Mouse (Mus musculus): ENCODE results near the gene Rap1gds1. TPM values are rescaled to one million over a fixed set of nuclear protein-coding genes. Genes with fewer than 3 reads are reported as not detected.
A peak's percentile ranks its signal among the peaks of the same experiment; 100 is the strongest.

Gene Rap1gds1
- total RNA-seq, 2 experiments from 2014 or later, result 37.5 to 43.0 TPM

DNA sequence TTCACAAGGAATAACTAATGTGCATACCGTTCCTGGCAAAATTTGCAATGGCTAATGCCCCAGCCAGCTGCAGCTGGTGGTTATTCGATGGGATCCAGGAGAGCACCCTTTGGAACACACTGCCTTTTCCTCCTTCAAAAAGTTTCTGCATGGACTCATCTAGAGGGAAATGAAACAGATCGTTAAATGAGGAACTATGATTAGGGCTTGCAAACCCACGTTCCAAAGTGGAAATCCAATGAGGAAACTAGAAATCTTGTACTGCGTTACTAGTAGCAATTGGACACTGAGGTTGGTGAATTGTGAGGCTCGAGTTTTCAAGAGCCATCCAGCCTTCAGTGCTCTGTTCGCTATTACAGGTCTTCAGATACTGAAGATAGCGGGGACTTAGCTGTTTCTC is 116.5 kb downstream of the Rap1gds1 start:
- no peak for DNase-seq

DNA sequence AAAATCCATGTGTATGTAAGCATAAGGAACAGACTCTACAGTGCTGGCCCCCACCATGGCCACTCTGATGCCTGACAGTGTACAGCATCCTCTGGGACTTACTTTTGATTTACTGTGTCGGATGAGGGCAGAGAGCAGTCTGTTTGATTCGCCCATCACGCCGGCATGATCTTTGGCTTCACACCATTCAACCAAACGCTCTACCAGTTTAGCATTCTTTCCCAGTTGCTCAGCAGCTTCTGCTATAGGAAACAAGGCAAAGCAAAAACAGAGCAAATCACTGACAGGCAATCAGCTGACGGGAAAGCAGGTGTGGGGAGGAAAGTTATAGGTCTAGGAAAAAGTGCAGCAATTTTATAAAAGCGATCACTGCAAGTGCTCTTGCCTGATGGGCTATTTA is 119.8 kb downstream of the Rap1gds1 start:
- DNase-seq, result no peak
- intact Hi-C loops (cut with DNase I), result no loop called here

More for the DNA sequence above, 116.5 kb downstream of the Rap1gds1 start:
- intact Hi-C loops (cut with DNase I), result no loop called here

DNA sequence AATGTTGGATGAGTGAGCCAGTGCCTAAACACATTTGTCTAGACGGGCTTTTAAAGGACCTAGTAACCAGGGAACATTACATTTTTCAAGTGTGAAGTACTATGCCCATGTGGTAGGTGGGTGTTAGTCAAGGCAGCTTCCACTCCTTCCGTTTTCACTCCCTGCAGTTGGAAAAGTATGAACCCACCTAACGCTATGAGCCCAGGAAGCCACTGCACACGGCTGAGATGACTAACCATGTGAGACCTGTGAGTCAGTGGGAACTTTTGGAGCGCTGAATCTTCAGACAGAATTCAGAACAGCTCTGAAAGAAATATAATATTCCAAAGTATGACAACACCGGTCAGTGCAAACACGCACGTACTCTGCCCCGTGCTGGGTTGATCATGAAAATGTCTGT is 125.9 kb downstream of the Rap1gds1 start:
- no peak for DNase-seq
- intact Hi-C loops (cut with DNase I), result no loop called here

DNA sequence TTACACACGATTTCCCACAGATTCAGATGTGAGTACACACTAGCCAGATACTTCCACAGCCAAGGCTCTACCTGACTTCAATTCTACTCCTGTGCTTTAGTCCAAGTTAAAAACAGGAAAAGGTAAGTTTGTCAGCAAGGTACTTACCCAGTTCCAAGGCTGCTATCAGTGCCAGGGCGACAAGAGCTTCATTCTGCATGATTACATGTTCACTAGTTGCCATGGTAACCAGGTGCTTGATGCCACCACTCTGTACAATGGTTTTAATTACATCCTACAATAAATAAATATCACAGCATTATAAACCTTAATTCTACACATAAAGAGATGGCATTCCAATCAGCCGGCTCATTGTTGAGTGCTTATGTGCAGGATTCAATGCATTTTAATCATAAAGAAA is 129.5 kb downstream of the Rap1gds1 start:
- DNase-seq, result no peak
- intact Hi-C loops (cut with DNase I), result no loop called here

GRCm38 (mm10) chr3:138941604-138942003 is 133.4 kb downstream of the Rap1gds1 start:
- intact Hi-C loops (cut with DNase I), result loop anchor here (5.0 kb wide), 1 partner anchor 649 kb away; no protein-coding TSS in a partner anchor
- no peak for DNase-seq

- DNase-seq, result no peak
- intact Hi-C loops (cut with DNase I), result no loop called here
These were observed 137.8 kb downstream of the Rap1gds1 start for GRCm38 (mm10) chr3:138937241-138937640.

DNA sequence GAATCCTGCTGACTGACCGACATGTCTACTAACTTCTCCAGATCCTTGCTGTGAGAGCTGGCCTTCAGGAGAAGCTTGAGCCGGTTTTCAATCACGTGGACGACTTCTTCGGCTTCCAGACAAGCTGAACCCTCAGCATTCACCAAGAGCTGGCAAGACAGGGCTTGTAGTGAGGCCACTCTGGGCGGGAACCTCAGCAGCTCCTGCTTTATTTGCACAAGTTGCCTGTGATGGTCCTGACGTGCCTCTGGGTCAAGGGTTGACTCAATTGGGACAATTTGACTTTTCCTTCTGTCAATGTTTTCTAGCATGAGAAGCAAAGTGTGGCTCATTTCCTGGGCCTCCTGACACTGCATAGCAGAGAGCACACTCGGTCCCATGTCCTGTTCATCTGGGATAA is 138.2 kb downstream of the Rap1gds1 start:
- intact Hi-C loops (cut with DNase I), result no loop called here
- DNase-seq, result no peak

DNA sequence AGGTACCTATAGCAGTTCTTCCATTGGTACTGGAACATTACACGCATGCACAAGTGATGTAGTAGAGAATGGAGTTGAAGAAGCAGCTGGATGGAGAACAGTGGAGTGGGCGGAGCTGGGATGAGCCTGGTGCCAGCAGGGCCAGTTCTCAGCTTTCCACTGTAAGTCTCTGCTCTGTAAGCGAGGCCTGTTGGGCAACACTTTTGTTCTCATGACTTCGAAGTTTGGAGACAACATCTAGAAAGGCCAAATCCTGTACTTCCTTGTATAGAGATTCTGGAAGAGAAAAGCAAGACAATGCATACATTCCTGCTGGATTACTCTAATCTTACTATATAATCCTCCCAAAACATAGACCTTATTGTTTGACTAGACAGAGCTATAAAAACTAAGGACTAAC is 147.6 kb downstream of the Rap1gds1 start:
- no peak for DNase-seq
- intact Hi-C loops (cut with DNase I), result no loop called here

DNA sequence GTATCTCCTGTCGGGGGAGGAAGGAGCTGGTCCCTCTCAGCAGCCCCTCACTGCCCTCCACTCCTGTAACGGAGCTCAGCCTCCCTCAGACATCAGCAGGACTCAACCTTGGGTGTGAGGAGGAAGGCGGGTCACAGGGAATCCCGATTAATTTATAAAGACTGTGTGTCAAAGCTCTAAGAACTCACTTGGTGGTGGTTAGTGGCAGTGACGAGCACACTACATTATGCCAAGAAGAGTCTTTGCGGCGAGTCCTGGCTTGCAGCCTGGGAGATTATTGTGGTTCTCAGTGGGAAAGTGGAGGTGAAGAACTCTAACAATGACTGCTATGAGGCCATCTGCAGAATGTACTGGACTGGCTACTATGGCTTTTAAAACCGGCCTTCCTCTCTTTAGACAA is 148.8 kb downstream of the Rap1gds1 start:
- intact Hi-C loops (cut with DNase I), result no loop called here

DNA sequence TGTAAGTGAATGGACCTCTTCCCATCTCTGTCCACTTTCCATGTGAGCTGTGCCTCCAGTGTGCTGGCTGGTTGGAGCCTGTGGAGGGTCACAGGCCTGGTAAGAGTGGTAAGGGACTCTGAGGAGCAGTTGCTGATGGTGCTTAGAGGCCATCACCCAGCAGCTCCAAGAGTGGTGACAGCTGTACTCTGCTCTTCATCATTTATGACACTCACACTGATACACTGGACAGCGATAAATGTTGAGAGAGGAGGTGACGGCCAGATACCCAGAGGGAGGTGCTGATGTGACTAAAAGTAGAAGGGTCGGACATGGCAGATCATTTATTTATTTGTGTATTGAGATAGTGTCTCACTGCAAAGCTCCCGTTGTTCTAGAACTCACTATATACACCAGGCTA is 156.8 kb downstream of the Rap1gds1 start:
- DNase-seq, result no peak
- intact Hi-C loops (cut with DNase I), result no loop called here

More for the DNA sequence above, 148.8 kb downstream of the Rap1gds1 start:
- DNase-seq, result no peak

DNA sequence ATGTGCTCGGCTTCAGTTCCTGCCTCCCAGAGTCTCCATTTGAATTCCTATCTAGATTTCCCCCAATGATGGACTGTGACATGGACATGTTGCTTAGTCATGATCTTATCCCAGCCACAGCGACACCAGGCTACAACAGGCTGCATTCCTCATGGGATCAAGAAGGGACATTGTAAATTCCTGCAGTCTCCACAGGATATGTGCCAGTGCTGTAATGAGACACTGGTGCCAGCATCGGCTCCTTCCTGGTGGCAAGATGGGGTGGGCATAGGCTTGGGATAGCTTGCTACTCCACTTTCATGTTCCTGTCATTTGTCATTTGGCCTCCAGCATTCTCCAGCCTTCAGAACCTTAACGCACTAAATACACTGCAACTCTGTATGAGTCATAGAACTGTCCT is 158.0 kb downstream of the Rap1gds1 start:
- intact Hi-C loops (cut with DNase I), result no loop called here
- DNase-seq, result no peak

GRCm38 (mm10) chr3:138916591-138916990 is 158.4 kb downstream of the Rap1gds1 start:
- intact Hi-C loops (cut with DNase I), result no loop called here
- DNase-seq, result no peak

GRCm38 (mm10) chr3:138914626-138915288 is 160.2 kb downstream of the Rap1gds1 start:
- intact Hi-C loops (cut with DNase I), result no loop called here
- DNase-seq, result no peak

DNA sequence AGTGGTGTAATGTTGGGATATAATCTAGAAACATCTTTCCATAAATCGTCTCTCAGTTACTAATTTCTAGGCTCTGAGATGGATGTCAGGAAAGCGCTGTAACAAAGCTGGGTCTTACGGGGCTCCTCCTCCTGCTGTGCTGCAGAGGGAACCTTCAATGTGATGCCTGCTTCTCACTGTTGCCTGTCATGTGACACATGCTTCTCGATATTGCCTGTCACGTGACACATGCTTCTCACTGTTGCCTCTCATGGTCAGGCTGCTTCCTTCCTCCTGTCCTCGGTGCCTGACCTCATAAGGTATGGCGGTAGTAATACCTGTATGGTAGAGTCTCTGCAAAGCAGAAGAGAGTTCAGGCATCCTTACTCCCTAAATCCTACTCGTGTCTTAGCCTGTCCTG is 162.5 kb downstream of the Rap1gds1 start:
- intact Hi-C loops (cut with DNase I), result no loop called here

DNA sequence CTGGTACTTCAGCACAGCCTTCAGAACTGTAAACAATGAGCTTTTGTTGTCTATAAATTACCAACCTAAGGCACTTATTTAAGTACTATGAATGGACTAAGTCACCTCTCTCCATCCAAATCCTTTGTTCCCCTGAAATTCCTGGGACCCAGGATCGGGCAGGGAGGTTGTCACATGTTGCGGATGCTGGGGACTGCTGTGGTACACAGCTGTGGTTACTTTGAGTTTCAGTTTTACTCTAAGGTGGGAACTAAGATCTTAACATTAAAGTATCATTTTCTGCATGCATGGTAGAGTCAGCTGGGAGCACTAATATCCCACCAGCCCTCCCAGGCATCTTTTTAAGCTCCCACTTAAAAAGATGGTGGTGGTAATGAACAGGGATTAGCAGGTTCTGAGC is 165.7 kb downstream of the Rap1gds1 start:
- intact Hi-C loops (cut with DNase I), result loop anchor here (5.0 to 10.0 kb wide), 5 partner anchors 167 to 445 kb away; partner anchors contain the start of gene Tspan5
- DNase-seq, result no peak

More for the DNA sequence above, 162.5 kb downstream of the Rap1gds1 start:
- no peak for DNase-seq

DNA sequence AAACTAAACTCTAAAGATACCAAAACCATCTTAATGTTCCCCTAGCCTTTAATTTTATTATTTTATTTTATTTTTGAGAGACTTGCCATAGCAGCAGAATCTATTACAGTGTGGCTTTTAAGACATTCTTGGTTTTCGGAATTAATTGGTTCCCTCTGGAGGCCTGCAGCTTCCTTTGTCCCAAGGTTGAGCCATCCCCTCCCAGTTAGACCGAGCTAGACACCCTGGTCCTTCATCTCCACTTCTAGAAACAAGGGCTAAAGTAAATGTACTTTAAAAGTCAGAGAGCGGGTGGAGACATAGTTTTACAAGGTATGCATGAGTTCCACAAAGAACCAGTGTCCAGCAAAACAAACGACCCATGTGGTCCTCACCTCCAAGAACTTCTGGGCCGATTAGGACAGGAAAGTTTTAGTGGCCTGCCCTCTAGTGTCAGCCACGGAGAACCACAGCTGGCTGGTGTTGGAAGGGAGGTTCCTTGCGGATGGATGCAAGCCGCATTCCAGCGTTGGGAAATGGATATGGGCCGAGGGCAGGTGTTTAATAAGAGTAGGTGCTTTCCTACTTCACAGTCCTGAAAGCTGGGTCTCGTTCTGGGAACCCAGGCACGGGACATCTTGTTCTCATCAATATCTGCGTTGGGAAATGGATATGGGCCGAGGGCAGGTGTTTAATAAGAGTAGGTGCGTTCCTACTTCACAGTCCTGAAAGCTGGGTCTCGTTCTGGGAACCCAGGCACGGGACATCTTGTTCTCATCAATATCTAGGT is 168.7 kb downstream of the Rap1gds1 start:
- intact Hi-C loops (cut with DNase I), result loop anchor here (5.0 to 10.0 kb wide), 5 partner anchors 164 to 441 kb away; partner anchors contain the start of gene Tspan5
- DNase-seq, result peak; percentile 30 to 51

DNA sequence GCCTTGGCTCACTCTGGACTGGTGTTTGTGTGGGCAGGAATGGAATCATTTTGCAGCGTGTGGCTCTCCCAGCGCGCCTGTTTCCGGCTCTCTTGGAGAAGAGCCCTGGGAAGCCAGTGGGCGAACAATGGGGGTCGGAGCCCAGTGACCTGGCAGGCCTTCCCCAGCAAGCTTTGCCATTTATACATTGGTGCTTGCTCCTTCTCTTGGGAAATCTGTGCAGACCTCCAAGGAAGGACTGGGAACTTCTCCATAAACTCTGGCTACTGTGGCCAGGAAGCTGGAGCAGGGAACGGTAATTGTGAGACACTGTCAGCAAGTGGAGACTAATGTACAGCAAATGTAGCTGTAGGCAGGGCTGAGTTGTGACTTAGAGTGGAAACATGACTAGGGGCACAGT is 169.3 kb downstream of the Rap1gds1 start:
- peak in 1 of 2 experiments; percentile 25 for DNase-seq
- intact Hi-C loops (cut with DNase I), result loop anchor here (5.0 to 10.0 kb wide), 5 partner anchors 163 to 441 kb away; partner anchors contain the start of gene Tspan5

- DNase-seq, result no peak
- intact Hi-C loops (cut with DNase I), result loop anchor here (10.0 kb wide), 3 partner anchors 346 to 436 kb away; no protein-coding TSS in a partner anchor
These were observed 174.3 kb downstream of the Rap1gds1 start for GRCm38 (mm10) chr3:138900571-138901141.

DNA sequence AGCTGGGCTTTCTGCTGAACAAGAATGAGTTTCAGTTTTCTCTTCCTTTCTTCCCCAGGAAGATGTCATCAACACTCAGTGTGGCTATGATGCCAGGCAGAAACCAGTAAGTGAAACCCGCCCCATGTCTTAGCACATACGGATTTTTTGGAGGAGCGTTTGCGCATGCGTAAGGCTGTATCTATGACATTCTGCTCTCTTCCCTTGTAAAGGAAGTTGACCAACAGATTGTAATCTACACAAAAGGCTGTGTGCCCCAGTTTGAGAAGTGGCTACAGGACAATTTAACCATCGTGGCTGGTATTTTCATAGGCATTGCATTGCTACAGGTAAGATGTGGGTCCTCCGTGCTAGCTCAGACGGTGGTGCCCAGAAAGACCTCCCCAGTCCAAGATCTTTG is 176.9 kb downstream of the Rap1gds1 start:
- DNase-seq, result no peak
- intact Hi-C loops (cut with DNase I), result no loop called here

GRCm38 (mm10) chr3:138897500-138897899 is 177.5 kb downstream of the Rap1gds1 start:
- DNase-seq, result no peak
- intact Hi-C loops (cut with DNase I), result no loop called here

DNA sequence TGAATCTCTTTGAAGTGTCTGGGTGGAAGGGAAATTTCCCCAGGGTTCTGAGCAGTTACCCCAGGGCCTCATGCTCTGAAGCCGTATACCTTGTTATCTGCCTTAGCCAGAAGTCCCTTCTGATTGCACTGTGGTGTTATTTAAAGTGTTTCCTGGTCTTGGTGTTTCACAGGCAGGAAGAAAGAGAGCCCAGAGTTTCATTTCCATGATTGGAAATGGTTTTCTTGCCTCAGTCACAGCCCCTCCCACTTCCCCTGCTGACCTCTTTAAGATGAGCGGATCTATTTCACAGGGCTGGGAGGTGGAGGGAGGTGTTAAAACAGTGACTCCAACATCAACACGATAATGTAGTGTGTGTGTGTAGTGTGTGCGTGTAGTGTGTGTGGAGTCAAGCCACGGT is 181.5 kb downstream of the Rap1gds1 start:
- intact Hi-C loops (cut with DNase I), result no loop called here
- DNase-seq, result no peak

All from gastrocnemius, postnatal 36 days (tissue).